Mouse (Mus musculus): Measurements from ENCODE around the gene Gm45717. TPM values are rescaled to one million over a fixed set of nuclear protein-coding genes. Genes with fewer than 3 reads are reported as not detected.
"Not testable (repeated sequence)": the region's sequence is repeated elsewhere in the genome, so short reads cannot be mapped to it uniquely, and the experiment has no call there.

Gene Gm45717
- total and polyA plus RNA-seq, 2 experiments from 2014 or later = not detected

GRCm38 (mm10) chr7:140975465-140975864, 19.7 kb upstream of the Gm45717 start:
- WGBS = 32% methylated on average over 3 of the region's 3 CpGs
- no peak overlapping the region for H3K4me2 ChIP-seq (ENCODE audit: low read depth)
- no peak overlapping the region for H3K9ac ChIP-seq
- no peaks in the 10 kb centered on the region for H3K4me1 ChIP-seq (ENCODE audit: insufficient read depth)
- H3K27ac ChIP-seq (ENCODE audit: low read depth, low read length) = no peak overlapping the region
- no peak for ATAC-seq
- H3K4me3 ChIP-seq (ENCODE audit: low read depth, low read length) = no peak overlapping the region
- no peak for TF ChIP-seq CTCF (IDR thresholded peaks at IDR 0.05; ENCODE audit: low read depth)
- no peaks in the 10 kb centered on the region for H3K36me3 ChIP-seq (ENCODE audit: insufficient read depth)
- no peak for DNase-seq
- H3K9me3 ChIP-seq (ENCODE audit: low read length) = no peaks in the 10 kb centered on the region
- no peaks in the 10 kb centered on the region for H3K27me3 ChIP-seq (ENCODE audit: insufficient read depth, low read length)

GRCm38 (mm10) chr7:140974940-140975339, 19.2 kb upstream of the Gm45717 start:
- Histone ChIP-seq H3K4me3 (ENCODE audit: low read depth, low read length) (no peak overlapping the region), H3K27me3 (ENCODE audit: insufficient read depth, low read length) (no peaks in the 10 kb centered on the region), H3K9me3 (ENCODE audit: low read length) (no peaks in the 10 kb centered on the region), H3K27ac (ENCODE audit: low read depth, low read length) (no peak overlapping the region), H3K9ac (no peak overlapping the region), H3K4me2 (ENCODE audit: low read depth) (no peak overlapping the region), H3K4me1 (ENCODE audit: insufficient read depth) (no peaks in the 10 kb centered on the region), H3K36me3 (ENCODE audit: insufficient read depth) (no peaks in the 10 kb centered on the region)
- no peak for TF ChIP-seq CTCF (IDR thresholded peaks at IDR 0.05; ENCODE audit: low read depth)
- DNase-seq = no peak
- no peak for ATAC-seq
- 19% methylated on average over 9 of the region's 9 CpGs for WGBS

GRCm38 (mm10) chr7:140973396-140974165, 17.8 kb upstream of the Gm45717 start:
- Histone ChIP-seq H3K9me3 (ENCODE audit: low read length) (no peaks in the 10 kb centered on the region), H3K27me3 (ENCODE audit: insufficient read depth, low read length) (no peaks in the 10 kb centered on the region), H3K27ac (ENCODE audit: low read depth, low read length) (no peak overlapping the region), H3K4me1 (ENCODE audit: insufficient read depth) (no peaks in the 10 kb centered on the region), H3K36me3 (ENCODE audit: insufficient read depth) (no peaks in the 10 kb centered on the region), H3K4me3 (ENCODE audit: low read depth, low read length) (no peak overlapping the region), H3K4me2 (ENCODE audit: low read depth) (no peak overlapping the region), H3K9ac (no peak overlapping the region)
- ATAC-seq = no peak
- 20% methylated on average over 14 of the region's 14 CpGs for WGBS
- DNase-seq = no peak
- no peak for TF ChIP-seq CTCF (IDR thresholded peaks at IDR 0.05; ENCODE audit: low read depth)

GRCm38 (mm10) chr7:140971479-140972171, 15.9 kb upstream of the Gm45717 start:
- Histone ChIP-seq H3K36me3 (ENCODE audit: insufficient read depth) (no peaks in the 10 kb centered on the region), H3K4me1 (ENCODE audit: insufficient read depth) (no peaks in the 10 kb centered on the region), H3K4me3 (ENCODE audit: low read depth, low read length) (no peak overlapping the region), H3K27ac (ENCODE audit: low read depth, low read length) (no peak overlapping the region), H3K4me2 (ENCODE audit: low read depth) (no peak overlapping the region), H3K9ac (no peak overlapping the region), H3K27me3 (ENCODE audit: insufficient read depth, low read length) (no peaks in the 10 kb centered on the region), H3K9me3 (ENCODE audit: low read length) (no peaks in the 10 kb centered on the region)
- no peak for DNase-seq
- 87% methylated on average over 8 of the region's 8 CpGs for WGBS
- ATAC-seq = no peak
- TF ChIP-seq CTCF (IDR thresholded peaks at IDR 0.05; ENCODE audit: low read depth) = no peak

- no peak for TF ChIP-seq CTCF (IDR thresholded peaks at IDR 0.05; ENCODE audit: low read depth)
- Histone ChIP-seq H3K9ac (no peak overlapping the region), H3K27me3 (ENCODE audit: insufficient read depth, low read length) (no peaks in the 10 kb centered on the region), H3K4me2 (ENCODE audit: low read depth) (no peak overlapping the region), H3K4me3 (ENCODE audit: low read depth, low read length) (no peak overlapping the region), H3K36me3 (ENCODE audit: insufficient read depth) (no peaks in the 10 kb centered on the region), H3K9me3 (ENCODE audit: low read length) (no peaks in the 10 kb centered on the region), H3K4me1 (ENCODE audit: insufficient read depth) (no peaks in the 10 kb centered on the region), H3K27ac (ENCODE audit: low read depth, low read length) (no peak overlapping the region)
- no peak for DNase-seq
- ATAC-seq = no peak
- WGBS = 53% methylated on average over 7 of the region's 7 CpGs
These were observed 15.2 kb upstream of the Gm45717 start for GRCm38 (mm10) chr7:140970931-140971330.

- H3K4me2 ChIP-seq (ENCODE audit: low read depth); ATAC-seq; DNase-seq; H3K36me3 ChIP-seq (ENCODE audit: insufficient read depth); H3K27me3 ChIP-seq (ENCODE audit: insufficient read depth, low read length); H3K9ac ChIP-seq; H3K4me1 ChIP-seq (ENCODE audit: insufficient read depth); H3K9me3 ChIP-seq (ENCODE audit: low read length); H3K4me3 ChIP-seq (ENCODE audit: low read depth, low read length); H3K27ac ChIP-seq (ENCODE audit: low read depth, low read length): not testable (repeated sequence)
- WGBS = 22% methylated on average over 3 of the region's 3 CpGs
These were observed 13.0 kb upstream of the Gm45717 start for GRCm38 (mm10) chr7:140968710-140969109.

- Histone ChIP-seq H3K4me3 (ENCODE audit: low read depth, low read length) (no peak overlapping the region), H3K27me3 (ENCODE audit: insufficient read depth, low read length) (no peaks in the 10 kb centered on the region), H3K36me3 (ENCODE audit: insufficient read depth) (no peaks in the 10 kb centered on the region), H3K9ac (no peak overlapping the region), H3K4me2 (ENCODE audit: low read depth) (no peak overlapping the region), H3K27ac (ENCODE audit: low read depth, low read length) (no peak overlapping the region), H3K9me3 (ENCODE audit: low read length) (no peaks in the 10 kb centered on the region), H3K4me1 (ENCODE audit: insufficient read depth) (no peaks in the 10 kb centered on the region)
- no peak for TF ChIP-seq CTCF (IDR thresholded peaks at IDR 0.05; ENCODE audit: low read depth)
- ATAC-seq = no peak
- WGBS = 9% methylated on average over 14 of the region's 14 CpGs
- DNase-seq = no peak
These were observed 12.3 kb upstream of the Gm45717 start for GRCm38 (mm10) chr7:140967862-140968591.

All from forebrain, postnatal 0 days (tissue).